Mouse (Mus musculus): Measurements from ENCODE around the gene Gm4131. TPM values are rescaled to one million over a fixed set of nuclear protein-coding genes. Genes with fewer than 3 reads are reported as not detected.
A peak's percentile ranks its signal among the peaks of the same experiment; 100 is the strongest.

The Gm4131 gene
- polyA plus RNA-seq, 1 experiment = not detected

- Histone ChIP-seq H3K27me3 (ENCODE audit: control insufficient read depth, insufficient read depth, insufficient read length) (no peaks in the 10 kb centered on the region), H3ac (ENCODE audit: control insufficient read depth, insufficient read length) (no peak overlapping the region), H3K36me3 (ENCODE audit: control insufficient read depth, insufficient read depth) (no peaks in the 10 kb centered on the region), H3K4me3 (no peak overlapping the region), H3K4me2 (ENCODE audit: low read depth) (no peak overlapping the region), H3K79me2 (ENCODE audit: control insufficient read depth, insufficient read depth) (no peaks in the 10 kb centered on the region)
- TF ChIP-seq MYOG (IDR thresholded peaks at IDR 0.05; ENCODE audit: control insufficient read depth in 1 of 3, insufficient read depth in 1 of 3, insufficient read length in 2 of 3, low read depth in 2 of 3) = no peak
- TF ChIP-seq TCF12 (IDR thresholded peaks at IDR 0.05; ENCODE audit: insufficient read depth, poor library complexity, severe bottlenecking) = no peak
- no peak for TF ChIP-seq POLR2A (IDR thresholded peaks at IDR 0.05; ENCODE audit: insufficient read length, low read depth)
- TF ChIP-seq CEBPB (IDR thresholded peaks at IDR 0.05; ENCODE audit: insufficient read depth, poor library complexity, severe bottlenecking) = no peak
- no peak for TF ChIP-seq USF1 (IDR thresholded peaks at IDR 0.05; ENCODE audit: low read depth)
- TF ChIP-seq E2F4 (IDR thresholded peaks at IDR 0.05; ENCODE audit: insufficient read depth) = no peak
- TF ChIP-seq POLR2AphosphoS2 (IDR thresholded peaks at IDR 0.05; ENCODE audit: insufficient read length, low read depth) = no peak
These were observed 30.6 kb downstream of the Gm4131 start for GRCm38 (mm10) chr14:62536127-62536526.

DNA sequence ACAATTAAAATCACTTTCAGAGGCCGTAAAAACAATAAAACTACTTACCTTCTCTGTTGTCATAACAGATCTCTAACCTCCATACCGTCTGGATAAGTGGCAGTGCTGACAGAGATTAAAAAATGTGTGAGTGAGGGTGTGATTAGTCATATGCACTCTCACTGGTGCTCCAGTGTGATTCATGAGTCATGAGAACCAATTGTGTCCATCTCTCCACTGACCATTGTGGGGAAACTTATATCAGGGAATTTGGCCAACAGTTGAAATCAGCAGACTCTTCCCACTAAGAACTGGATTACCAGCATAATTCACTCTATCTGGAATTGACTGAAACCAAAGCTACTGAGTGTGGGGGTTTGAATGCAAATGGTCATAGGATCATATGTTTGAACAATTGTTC is 35.8 kb downstream of the Gm4131 start:
- TF ChIP-seq MYOG (IDR thresholded peaks at IDR 0.05; ENCODE audit: control insufficient read depth in 1 of 3, insufficient read depth in 1 of 3, insufficient read length in 2 of 3, low read depth in 2 of 3) (no peak), TCF12 (IDR thresholded peaks at IDR 0.05; ENCODE audit: insufficient read depth, poor library complexity, severe bottlenecking) (no peak), USF1 (IDR thresholded peaks at IDR 0.05; ENCODE audit: low read depth) (no peak), E2F4 (IDR thresholded peaks at IDR 0.05; ENCODE audit: insufficient read depth) (no peak), POLR2AphosphoS2 (IDR thresholded peaks at IDR 0.05; ENCODE audit: insufficient read length, low read depth) (no peak), TCF3 (IDR thresholded peaks at IDR 0.05; ENCODE audit: insufficient read length, low read depth) (no peak), SRF (IDR thresholded peaks at IDR 0.05; ENCODE audit: control insufficient read depth, insufficient read length, low read depth) (no peak), CEBPB (IDR thresholded peaks at IDR 0.05; ENCODE audit: insufficient read depth, poor library complexity, severe bottlenecking) (no peak), REST (IDR thresholded peaks at IDR 0.05; ENCODE audit: insufficient read depth, insufficient read length) (no peak), MYOD1 (IDR thresholded peaks at IDR 0.05; ENCODE audit: control insufficient read depth in 1 of 3, insufficient read length in 2 of 3, low read depth in 2 of 3) (no peak), MAX (IDR thresholded peaks at IDR 0.05; ENCODE audit: low read depth) (no peak), POLR2A (IDR thresholded peaks at IDR 0.05; ENCODE audit: insufficient read length, low read depth) (no peak)
- no peak overlapping the region for H3K4me2 ChIP-seq (ENCODE audit: low read depth)
- no peaks in the 10 kb centered on the region for H3K36me3 ChIP-seq (ENCODE audit: control insufficient read depth, insufficient read depth)
- H3ac ChIP-seq (ENCODE audit: control insufficient read depth, insufficient read length) = no peak overlapping the region
- H3K79me2 ChIP-seq (ENCODE audit: control insufficient read depth, insufficient read depth) = no peaks in the 10 kb centered on the region
- H3K27me3 ChIP-seq (ENCODE audit: control insufficient read depth, insufficient read depth, insufficient read length) = no peaks in the 10 kb centered on the region
- H3K4me3 ChIP-seq = no peak overlapping the region

DNA sequence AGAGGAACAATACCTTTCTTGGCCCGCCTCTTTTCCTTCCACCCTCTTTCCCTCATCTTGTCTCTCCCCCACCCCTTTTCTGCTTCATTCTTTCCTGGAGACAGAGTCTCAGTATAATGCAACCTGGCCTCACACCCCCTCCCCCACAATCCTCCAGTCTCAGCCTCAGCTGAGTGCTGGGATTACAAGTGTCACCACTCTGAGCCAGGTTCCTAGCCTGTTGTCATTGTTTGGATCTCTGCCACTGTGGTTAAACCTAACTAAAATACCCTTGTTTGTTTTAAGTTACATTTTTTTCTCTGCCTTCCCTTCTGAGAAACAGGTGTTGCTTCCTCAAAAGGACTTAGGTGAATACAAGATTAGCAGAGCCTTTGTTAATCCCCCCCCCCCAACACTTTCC is 53.9 kb downstream of the Gm4131 start:
- TF ChIP-seq TCF3 (IDR thresholded peaks at IDR 0.05; ENCODE audit: insufficient read length, low read depth) = no peak
- no peak for TF ChIP-seq MYOG (IDR thresholded peaks at IDR 0.05; ENCODE audit: control insufficient read depth in 1 of 3, insufficient read depth in 1 of 3, insufficient read length in 2 of 3, low read depth in 2 of 3)
- no peak for TF ChIP-seq TCF12 (IDR thresholded peaks at IDR 0.05; ENCODE audit: insufficient read depth, poor library complexity, severe bottlenecking)
- TF ChIP-seq REST (IDR thresholded peaks at IDR 0.05; ENCODE audit: insufficient read depth, insufficient read length) = no peak
- TF ChIP-seq E2F4 (IDR thresholded peaks at IDR 0.05; ENCODE audit: insufficient read depth) = no peak
- TF ChIP-seq SRF (IDR thresholded peaks at IDR 0.05; ENCODE audit: control insufficient read depth, insufficient read length, low read depth) = no peak
- no peak for TF ChIP-seq MYOD1 (IDR thresholded peaks at IDR 0.05; ENCODE audit: control insufficient read depth in 1 of 3, insufficient read length in 2 of 3, low read depth in 2 of 3)
- no peak for TF ChIP-seq POLR2AphosphoS2 (IDR thresholded peaks at IDR 0.05; ENCODE audit: insufficient read length, low read depth)
- TF ChIP-seq CEBPB (IDR thresholded peaks at IDR 0.05; ENCODE audit: insufficient read depth, poor library complexity, severe bottlenecking) = no peak
- no peak for TF ChIP-seq MAX (IDR thresholded peaks at IDR 0.05; ENCODE audit: low read depth)
- TF ChIP-seq USF1 (IDR thresholded peaks at IDR 0.05; ENCODE audit: low read depth) = no peak
- no peak for TF ChIP-seq POLR2A (IDR thresholded peaks at IDR 0.05; ENCODE audit: insufficient read length, low read depth)

GRCm38 (mm10) chr14:62509350-62509749 is 57.4 kb downstream of the Gm4131 start:
- Histone ChIP-seq H3ac (ENCODE audit: control insufficient read depth, insufficient read length) (no peak overlapping the region), H3K36me3 (ENCODE audit: control insufficient read depth, insufficient read depth) (no peaks in the 10 kb centered on the region), H3K4me3 (no peak overlapping the region), H3K4me2 (ENCODE audit: low read depth) (peak overlapping the region; percentile 31), H3K27me3 (ENCODE audit: control insufficient read depth, insufficient read depth, insufficient read length) (no peaks in the 10 kb centered on the region), H3K79me2 (ENCODE audit: control insufficient read depth, insufficient read depth) (no peaks in the 10 kb centered on the region)
- TF ChIP-seq CEBPB (IDR thresholded peaks at IDR 0.05; ENCODE audit: insufficient read depth, poor library complexity, severe bottlenecking) (no peak), SRF (IDR thresholded peaks at IDR 0.05; ENCODE audit: control insufficient read depth, insufficient read length, low read depth) (no peak)

More for the DNA sequence above, 53.9 kb downstream of the Gm4131 start:
- no peaks in the 10 kb centered on the region for H3K79me2 ChIP-seq (ENCODE audit: control insufficient read depth, insufficient read depth)
- H3ac ChIP-seq (ENCODE audit: control insufficient read depth, insufficient read length) = no peak overlapping the region
- H3K36me3 ChIP-seq (ENCODE audit: control insufficient read depth, insufficient read depth) = no peaks in the 10 kb centered on the region
- no peaks in the 10 kb centered on the region for H3K27me3 ChIP-seq (ENCODE audit: control insufficient read depth, insufficient read depth, insufficient read length)
- no peak overlapping the region for H3K4me2 ChIP-seq (ENCODE audit: low read depth)
- H3K4me3 ChIP-seq = no peak overlapping the region

- TF ChIP-seq SRF (IDR thresholded peaks at IDR 0.05; ENCODE audit: control insufficient read depth, insufficient read length, low read depth) = no peak
- no peak for TF ChIP-seq POLR2AphosphoS2 (IDR thresholded peaks at IDR 0.05; ENCODE audit: insufficient read length, low read depth)
- TF ChIP-seq TCF12 (IDR thresholded peaks at IDR 0.05; ENCODE audit: insufficient read depth, poor library complexity, severe bottlenecking) = no peak
- no peak for TF ChIP-seq MYOD1 (IDR thresholded peaks at IDR 0.05; ENCODE audit: control insufficient read depth in 1 of 3, insufficient read length in 2 of 3, low read depth in 2 of 3)
- TF ChIP-seq CEBPB (IDR thresholded peaks at IDR 0.05; ENCODE audit: insufficient read depth, poor library complexity, severe bottlenecking) = no peak
- no peak for TF ChIP-seq MAX (IDR thresholded peaks at IDR 0.05; ENCODE audit: low read depth)
- TF ChIP-seq MYOG (IDR thresholded peaks at IDR 0.05; ENCODE audit: control insufficient read depth in 1 of 3, insufficient read depth in 1 of 3, insufficient read length in 2 of 3, low read depth in 2 of 3) = no peak
- TF ChIP-seq POLR2A (IDR thresholded peaks at IDR 0.05; ENCODE audit: insufficient read length, low read depth) = no peak
- TF ChIP-seq REST (IDR thresholded peaks at IDR 0.05; ENCODE audit: insufficient read depth, insufficient read length) = no peak
- Histone ChIP-seq H3K27me3 (ENCODE audit: control insufficient read depth, insufficient read depth, insufficient read length) (no peaks in the 10 kb centered on the region), H3K36me3 (ENCODE audit: control insufficient read depth, insufficient read depth) (no peaks in the 10 kb centered on the region), H3K79me2 (ENCODE audit: control insufficient read depth, insufficient read depth) (no peaks in the 10 kb centered on the region), H3K4me3 (no peak overlapping the region), H3ac (ENCODE audit: control insufficient read depth, insufficient read length) (no peak overlapping the region), H3K4me2 (ENCODE audit: low read depth) (no peak overlapping the region)
These were observed 60.5 kb downstream of the Gm4131 start for GRCm38 (mm10) chr14:62506261-62506660.

Measured in myocyte (in vitro differentiated cells).